19 mouse cellular contexts compared by ENCODE assay signal in the genomic region with DNA sequence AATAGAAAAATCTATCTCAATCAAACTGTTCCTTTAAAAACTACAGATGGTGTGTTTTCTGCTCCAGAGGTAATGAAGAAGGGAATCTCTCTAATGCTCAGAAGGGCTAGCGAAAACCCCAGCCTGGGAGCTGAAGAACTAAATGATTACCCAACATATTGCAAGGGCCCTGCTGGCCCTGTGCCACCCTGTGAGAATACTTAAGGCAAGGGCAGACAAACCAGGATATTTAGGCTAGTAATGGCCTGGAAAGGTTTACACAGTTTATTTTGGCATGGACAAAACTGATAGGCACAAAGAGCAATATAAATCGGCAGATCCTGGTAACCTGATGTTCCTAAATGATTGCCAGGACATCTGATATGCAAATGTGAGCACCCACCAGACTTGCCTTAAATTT.
A peak's percentile ranks its signal among the peaks of the same experiment; 100 is the strongest.
DNase-seq lines count a peak whose midpoint lies in the region; ATAC-seq and TF ChIP-seq lines count a peak whose summit lies in the region.
"Had no signal": no experiment of that assay in that cellular context is flagged by ENCODE, and none has a peak within 500 bp of the region (broad histone marks: within the 10 kb centered on the region; RNA-seq: fewer than 3 reads in every experiment).

No protein-coding gene starts in this region.

- WGBS in lung, embryonic 14.5 days: 76% methylated on average over 2 of the region's 2 CpGs
- WGBS in neural tube, embryonic 15.5 days: 73% methylated on average over 2 of the region's 2 CpGs
- 83% methylated on average over 2 of the region's 2 CpGs for WGBS in embryonic facial prominence, embryonic 10.5 days

- peak; percentile 54 for DNase-seq in heart, adult 11 months
- no peak for DNase-seq in heart, adult 8-10 months (ENCODE audit: low spot score)
- peak; percentile 24 for DNase-seq in adrenal gland, postnatal 25 days
- DNase-seq in lung, embryonic 14.5 days: peak; percentile 45
- no peak for DNase-seq in kidney, adult 8-10 months
- DNase-seq in embryonic facial prominence, embryonic 10.5 days (ENCODE audit: low spot score): no peak
- DNase-seq: gastrocnemius, postnatal 25 days; right cerebral cortex, postnatal 14 days; spleen, adult 18-20 months; thymus, postnatal 4 days had no signal

- no peaks in the 10 kb centered on the region for H3K4me1 ChIP-seq in lung, embryonic 14.5 days (ENCODE audit: insufficient read depth)
- H3K4me1 ChIP-seq in neural tube, embryonic 15.5 days: no peaks in the 10 kb centered on the region
- H3K4me1 ChIP-seq in embryonic facial prominence, embryonic 10.5 days: 0 out of 2 replicates have a peak, but pooled peaks cover 5% of the 10 kb centered on the region
- H3K4me1 ChIP-seq: forebrain, embryonic 10.5 days; heart, embryonic 10.5 days; liver, embryonic 12.5 days had no signal

- H3K36me3 ChIP-seq in lung, embryonic 14.5 days (ENCODE audit: insufficient read depth): no peaks in the 10 kb centered on the region
- no peaks in the 10 kb centered on the region for H3K36me3 ChIP-seq in neural tube, embryonic 15.5 days
- no peaks in the 10 kb centered on the region for H3K36me3 ChIP-seq in embryonic facial prominence, embryonic 10.5 days (replicated peaks)
- H3K36me3 ChIP-seq: embryonic facial prominence, embryonic 15.5 days; forebrain, embryonic 10.5 days; heart, embryonic 10.5 days; hindbrain, embryonic 10.5 days; liver, embryonic 12.5 days had no signal

- H3K4me2 ChIP-seq in lung, embryonic 14.5 days: no peak overlapping the region
- H3K4me2 ChIP-seq in neural tube, embryonic 15.5 days: no peak overlapping the region
- H3K4me2 ChIP-seq: embryonic facial prominence, embryonic 15.5 days; liver, embryonic 12.5 days had no signal

- TF ChIP-seq CTCF in lung, embryonic 14.5 days (IDR thresholded peaks at IDR 0.05; ENCODE audit: low read depth): no peak

- H3K9ac ChIP-seq in lung, embryonic 14.5 days: no peak overlapping the region
- H3K9ac ChIP-seq in neural tube, embryonic 15.5 days (replicated peaks): no peak overlapping the region
- H3K9ac ChIP-seq: embryonic facial prominence, embryonic 15.5 days; liver, embryonic 12.5 days had no signal

- ATAC-seq in lung, embryonic 14.5 days (ENCODE audit: insufficient read depth): no peak
- no peak for ATAC-seq in neural tube, embryonic 15.5 days (ENCODE audit: low FRiP score)
- ATAC-seq: hindbrain, postnatal 0 days; intestine, postnatal 0 days; liver, embryonic 12.5 days; midbrain, embryonic 16.5 days had no signal

- no peak overlapping the region for H3K27ac ChIP-seq in lung, embryonic 14.5 days (ENCODE audit: low read depth)
- H3K27ac ChIP-seq in neural tube, embryonic 15.5 days (replicated peaks): no peak overlapping the region
- no peak overlapping the region for H3K27ac ChIP-seq in embryonic facial prominence, embryonic 10.5 days (replicated peaks)
- H3K27ac ChIP-seq: embryonic facial prominence, embryonic 15.5 days; forebrain, embryonic 10.5 days; heart, embryonic 10.5 days; hindbrain, embryonic 10.5 days; hindbrain, postnatal 0 days; liver, embryonic 12.5 days had no signal

- H3K9me3 ChIP-seq in lung, embryonic 14.5 days (ENCODE audit: low read depth, low read length): 0 out of 2 replicates have a peak, but pooled peaks cover 2% of the 10 kb centered on the region
- no peaks in the 10 kb centered on the region for H3K9me3 ChIP-seq in neural tube, embryonic 15.5 days (replicated peaks)
- H3K9me3 ChIP-seq in embryonic facial prominence, embryonic 10.5 days: peaks cover 8% of the 10 kb centered on the region
- H3K9me3 ChIP-seq: embryonic facial prominence, embryonic 15.5 days; heart, embryonic 10.5 days had no signal

- no peak overlapping the region for H3K4me3 ChIP-seq in lung, embryonic 14.5 days (ENCODE audit: low read depth, low read length)
- H3K4me3 ChIP-seq in neural tube, embryonic 15.5 days (replicated peaks): no peak overlapping the region
- H3K4me3 ChIP-seq in embryonic facial prominence, embryonic 10.5 days: no peak overlapping the region
- H3K4me3 ChIP-seq: embryonic facial prominence, embryonic 15.5 days; forebrain, embryonic 10.5 days; heart, embryonic 10.5 days; hindbrain, embryonic 10.5 days; liver, embryonic 12.5 days had no signal

- no peaks in the 10 kb centered on the region for H3K27me3 ChIP-seq in lung, embryonic 14.5 days (ENCODE audit: insufficient read depth, low read length)
- H3K27me3 ChIP-seq in neural tube, embryonic 15.5 days (replicated peaks): no peaks in the 10 kb centered on the region
- H3K27me3 ChIP-seq in embryonic facial prominence, embryonic 10.5 days (replicated peaks; ENCODE audit: low read depth, poor library complexity, severe bottlenecking): no peaks in the 10 kb centered on the region
- H3K27me3 ChIP-seq: embryonic facial prominence, embryonic 15.5 days; liver, embryonic 12.5 days had no signal

Comparison
In these comparisons a context has a peak if more than half of its experiments do, and no peak if none do; other contexts are left out.
1. DNase-seq: peak in heart, adult 11 months (single experiment), adrenal gland, postnatal 25 days (single experiment) and lung, embryonic 14.5 days (single experiment); none in heart, adult 8-10 months (single experiment), kidney, adult 8-10 months (0 of 2) and embryonic facial prominence, embryonic 10.5 days (single experiment).